Mouse (Mus musculus) hindbrain, embryonic 11.5 days (tissue): ENCODE results near the gene Robo4. TPM values are rescaled to one million over a fixed set of nuclear protein-coding genes. Genes with fewer than 3 reads are reported as not detected.

Experiments used
- ATAC-seq: fragments of 200-750 bp; cut with Nextera tagmentation; 2 replicates; pipeline ENCODE4 v1.8.0; 2017; ENCODE audit warnings: mild to moderate bottlenecking, moderate TSS enrichment, moderate library complexity; ENCODE audit not compliant: low FRiP score
- DNase-seq: peaks from one replicate; pipeline ENCODE4 v3.0.0-alpha.2; 2015; ENCODE audit warnings: low spot score
- H3K27ac ChIP-seq: fragments of 300-500 bp; sonication (generic); 2 replicates; pipeline ENCODE4 v1.5.1; 2014; ENCODE audit warnings: mild to moderate bottlenecking, low read depth, low read length
- H3K27me3 ChIP-seq: fragments of 300-500 bp; sonication (generic); 2 replicates; pipeline ENCODE4 v1.6.1; 2014; ENCODE audit warnings: mild to moderate bottlenecking, low read length, moderate library complexity, mixed read lengths; ENCODE audit not compliant: control insufficient read depth, insufficient read depth
- H3K36me3 ChIP-seq: fragments of 300-500 bp; sonication (generic); 2 replicates; pipeline ENCODE4 v1.6.1; 2014; ENCODE audit warnings: mild to moderate bottlenecking, low read length, moderate library complexity, mixed read lengths; ENCODE audit not compliant: control insufficient read depth, insufficient read depth
- H3K4me1 ChIP-seq: fragments of 300-500 bp; sonication (generic); replicated peaks from 2 replicates; pipeline ENCODE4 v1.6.1; 2014; ENCODE audit warnings: low read length, mixed read lengths; ENCODE audit not compliant: control insufficient read depth, insufficient read depth
- H3K4me2 ChIP-seq: fragments of 300-500 bp; sonication (generic); replicated peaks from 2 replicates; pipeline ENCODE4 v1.6.1; 2014; ENCODE audit warnings: mild to moderate bottlenecking, low read depth, low read length
- H3K4me3 ChIP-seq: fragments of 300-500 bp; sonication (generic); 2 replicates; pipeline ENCODE4 v1.5.1; 2014; ENCODE audit warnings: low read depth, low read length
- H3K9ac ChIP-seq: fragments of 300-500 bp; sonication (generic); 2 replicates; pipeline ENCODE4 v1.6.1; 2014; ENCODE audit warnings: low read depth, low read length
- H3K9me3 ChIP-seq: fragments of 300-500 bp; sonication (generic); 2 replicates; pipeline ENCODE4 v1.6.1; 2016; ENCODE audit warnings: low read length; ENCODE audit not compliant: control insufficient read depth
- WGBS: fragments of 180-500 bp; shearing (Covaris S2); extraction: QIAGEN DNeasy Blood & Tissue Kit; methylation state at CpG from one replicate; pipeline ENCODE4 v1.1.7; 2014; 5-methylcytosine and 5-hydroxymethylcytosine counted together
- polyA plus RNA-seq: library from polyadenylated mRNA; unstranded; fragments of >200 nt; fragmentation: Nextera tagmentation; extraction: Ambion mirVana; gene quantifications from 2 replicates; pipeline ENCODE4 v1.2.1, GENCODE M21; 2014

The Robo4 gene
- polyA plus RNA-seq, 1 experiment from 2014 or later, result 5.5 TPM

DNA sequence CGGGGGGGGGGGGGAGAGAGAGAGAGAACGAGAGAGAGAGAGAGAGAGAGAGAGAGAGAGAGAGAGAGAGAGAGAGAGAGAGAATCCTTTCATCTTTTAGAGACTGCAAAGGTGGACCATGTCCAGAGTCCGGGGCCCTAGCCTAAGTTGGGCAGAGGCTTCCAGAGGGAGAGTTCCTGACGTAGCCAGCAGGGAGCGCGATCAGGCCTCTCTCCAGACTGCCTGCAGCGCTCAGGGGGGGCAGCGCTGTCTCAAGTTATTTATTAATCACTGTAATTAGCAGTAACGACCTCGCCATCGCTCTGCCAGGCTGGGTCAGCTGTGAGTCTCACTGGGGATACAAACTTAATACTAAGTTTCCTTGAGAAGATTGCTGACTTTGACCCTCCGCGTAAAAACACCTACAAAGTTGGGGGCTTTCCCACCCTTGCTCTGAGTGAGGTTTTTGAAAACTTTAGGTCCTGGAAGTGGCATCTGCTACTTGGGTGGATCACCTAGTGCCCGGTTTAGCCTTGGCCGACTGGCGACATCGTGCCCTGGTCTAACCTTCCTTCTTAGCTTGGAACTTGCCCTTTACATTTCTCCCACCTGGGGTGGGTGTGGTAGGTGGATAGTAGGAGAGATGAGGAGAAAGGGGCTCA is 30.4 kb downstream of the Robo4 start:
- under 1% methylated on average over 16 of the region's 17 CpGs for WGBS
- Histone ChIP-seq H3K27me3 (peaks cover 70% of the 10 kb centered on the region), H3K4me1 (peaks cover 5% of the 10 kb centered on the region), H3K27ac (peak overlapping the region; percentile 68), H3K4me2 (peak overlapping the region; percentile 45), H3K9me3 (no peaks in the 10 kb centered on the region), H3K36me3 (no peaks in the 10 kb centered on the region), H3K4me3 (peak overlapping the region; percentile 37), H3K9ac (peak overlapping the region; percentile 53)
- DNase-seq, result peak; percentile 68
- peak; percentile 51; the same call in 1 of the 2 replicates for ATAC-seq

GRCm38 (mm10) chr9:37432720-37433421 is 31.2 kb downstream of the Robo4 start, which contains the start of gene Robo3:
Gene Robo3, minus strand, starts transcription at chr9:37433246.
- H3K9ac ChIP-seq, result peak within 1 kb of the TSS; percentile 53

DNA sequence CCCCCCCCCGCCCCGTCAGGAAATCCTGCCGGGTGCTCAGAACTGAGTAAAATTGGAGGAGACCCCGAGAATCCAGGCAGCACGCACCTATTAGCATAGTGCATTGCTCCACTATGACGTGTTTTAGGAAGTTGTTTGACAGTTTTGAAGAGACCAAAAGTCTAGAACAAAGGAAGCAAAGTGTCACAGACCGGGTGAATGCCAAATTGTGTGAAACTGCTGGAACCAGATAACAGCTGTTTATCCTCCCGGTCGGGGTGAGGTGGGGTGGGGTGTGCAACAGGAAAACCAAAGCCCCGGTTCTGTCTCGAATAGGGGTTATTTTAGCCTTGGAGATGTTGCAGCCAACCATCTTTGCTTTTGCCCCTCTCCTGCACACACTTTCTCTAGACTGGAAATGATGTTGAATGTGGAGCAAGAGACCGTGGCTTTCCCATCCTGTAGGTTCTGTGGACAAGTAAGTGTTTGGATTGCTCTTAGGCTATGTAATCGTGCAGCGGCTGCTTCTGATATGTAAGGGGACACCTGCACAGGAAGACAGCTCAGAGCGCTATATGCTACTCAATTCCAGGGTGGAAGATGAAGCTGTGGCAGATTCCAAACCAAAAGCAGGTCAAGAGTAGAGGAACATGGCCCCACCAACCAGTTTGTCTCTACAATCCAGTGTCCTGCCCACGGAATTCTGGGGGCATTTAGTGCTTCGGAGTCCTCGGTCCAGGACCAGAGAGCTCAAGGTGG is 32.3 kb downstream of the Robo4 start:
- Histone ChIP-seq H3K4me1 (peaks cover 5% of the 10 kb centered on the region), H3K9ac (no peak overlapping the region), H3K4me3 (peak overlapping the region; percentile 8; the same call in 1 of the 2 replicates), H3K27me3 (peaks cover 64% of the 10 kb centered on the region), H3K36me3 (no peaks in the 10 kb centered on the region), H3K27ac (peak overlapping the region; percentile 51; the same call in 1 of the 2 replicates), H3K4me2 (peak overlapping the region; percentile 29), H3K9me3 (no peaks in the 10 kb centered on the region)
- no peak for ATAC-seq
- peak; percentile 40 for DNase-seq
- WGBS, result 3% methylated on average over 18 of the region's 18 CpGs

More at GRCm38 (mm10) chr9:37432720-37433421, 31.2 kb downstream of the Robo4 start, which contains the start of gene Robo3:
- 1% methylated on average over 38 of the region's 40 CpGs for WGBS
- Histone ChIP-seq H3K4me1 (peaks cover 5% of the 10 kb centered on the region), H3K27me3 (peaks cover 70% of the 10 kb centered on the region), H3K4me2 (peak within 1 kb of the TSS; percentile 45), H3K4me3 (peak within 1 kb of the TSS; percentile 37), H3K27ac (peak within 1 kb of the TSS; percentile 68), H3K9me3 (no peaks in the 10 kb centered on the region), H3K36me3 (no peaks in the 10 kb centered on the region)
- DNase-seq (peak; percentile 46), ATAC-seq (peak; percentile 67)

DNA sequence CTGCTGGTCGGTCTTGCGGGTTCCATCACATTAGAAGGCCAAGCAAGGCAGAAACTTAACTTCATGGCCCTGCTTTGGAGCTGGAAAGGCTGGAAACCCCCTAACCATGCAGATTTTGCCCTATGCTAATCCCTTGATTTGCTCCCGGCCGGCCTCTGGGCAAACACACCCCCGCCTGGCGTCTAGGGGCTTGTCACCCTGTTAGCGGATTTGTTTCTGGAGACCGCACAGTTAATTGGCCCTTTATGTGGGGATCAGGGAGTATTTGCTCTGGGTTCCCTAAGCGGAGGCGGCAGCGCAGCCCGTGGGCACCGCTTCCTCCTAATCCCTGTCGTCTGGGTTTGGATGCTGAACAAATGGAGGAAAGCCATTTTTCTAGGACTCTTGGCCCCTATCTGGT is 33.2 kb downstream of the Robo4 start:
- H3K4me2 ChIP-seq, result no peak overlapping the region; the same call in 1 of the 2 replicates
- WGBS, result 0% methylated on average over 14 of the region's 14 CpGs
- H3K27me3 ChIP-seq, result peaks cover 54% of the 10 kb centered on the region
- peaks cover 5% of the 10 kb centered on the region for H3K4me1 ChIP-seq
- no peak overlapping the region for H3K27ac ChIP-seq
- ATAC-seq, result no peak
- H3K36me3 ChIP-seq, result no peaks in the 10 kb centered on the region
- H3K4me3 ChIP-seq, result peak overlapping the region; percentile 4; the same call in 1 of the 2 replicates
- no peak overlapping the region for H3K9ac ChIP-seq
- peak; percentile 38 for DNase-seq
- H3K9me3 ChIP-seq, result no peaks in the 10 kb centered on the region

- DNase-seq (no peak), ATAC-seq (no peak)
- no peak overlapping the region for H3K9ac ChIP-seq
- no peaks in the 10 kb centered on the region for H3K9me3 ChIP-seq
- peaks cover 49% of the 10 kb centered on the region for H3K27me3 ChIP-seq
- 8% methylated on average over 4 of the region's 4 CpGs for WGBS
- no peaks in the 10 kb centered on the region for H3K36me3 ChIP-seq
- no peak overlapping the region for H3K27ac ChIP-seq
- H3K4me3 ChIP-seq, result no peak overlapping the region
- H3K4me1 ChIP-seq, result peaks cover 5% of the 10 kb centered on the region
- no peak overlapping the region for H3K4me2 ChIP-seq
Observed at GRCm38 (mm10) chr9:37435616-37436015, 33.9 kb downstream of the Robo4 start.

DNA sequence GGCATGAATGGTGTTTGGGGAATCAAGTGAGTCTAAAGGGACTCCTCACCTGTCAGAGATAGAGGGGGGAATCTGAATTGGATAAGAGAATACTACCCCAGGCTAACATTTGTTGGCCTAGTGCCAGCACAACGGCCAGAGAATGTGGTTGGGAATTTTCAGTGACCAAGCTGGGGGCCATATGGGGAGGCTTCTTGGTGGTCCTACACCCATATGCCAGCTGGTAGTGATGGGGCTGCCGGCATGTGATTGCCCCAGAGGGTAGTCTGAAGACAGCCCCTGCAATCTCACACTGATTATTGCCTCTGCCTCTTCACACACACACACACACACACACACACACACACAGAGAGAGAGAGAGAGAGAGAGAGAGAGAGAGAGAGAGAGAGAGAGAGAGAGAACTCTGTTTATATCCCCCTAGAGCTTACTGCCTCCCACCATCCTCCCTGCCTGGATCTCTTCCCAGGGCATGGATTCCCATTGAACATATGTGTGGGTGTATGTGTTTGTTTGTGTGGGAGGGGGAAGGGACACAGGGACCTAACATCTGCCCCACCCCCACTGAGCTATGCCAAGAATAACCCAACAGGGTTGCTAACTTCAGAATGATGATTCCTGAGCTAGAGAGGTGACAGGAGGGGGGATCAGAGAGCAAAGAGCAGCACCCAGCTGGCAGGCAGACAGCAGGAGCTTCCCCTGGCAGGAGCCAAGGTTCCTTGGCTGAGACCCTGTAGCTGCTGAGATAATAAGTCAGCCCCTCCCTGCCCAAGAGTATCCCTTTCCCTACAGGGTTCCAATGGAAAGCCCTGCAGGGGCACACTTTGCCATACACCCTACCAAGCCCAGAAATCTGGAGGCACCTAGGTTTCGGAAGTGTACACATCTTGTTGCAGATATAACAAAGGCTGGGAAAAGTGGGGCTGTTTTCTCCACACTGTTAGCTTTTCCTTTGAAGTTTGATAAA is 36.4 kb downstream of the Robo4 start:
- H3K9me3 ChIP-seq, result no peaks in the 10 kb centered on the region
- H3K4me1 ChIP-seq, result no peaks in the 10 kb centered on the region
- no peak overlapping the region for H3K27ac ChIP-seq
- no peak overlapping the region for H3K4me2 ChIP-seq
- peaks cover 28% of the 10 kb centered on the region for H3K27me3 ChIP-seq
- 38% methylated on average over 3 of the region's 3 CpGs for WGBS
- no peaks in the 10 kb centered on the region for H3K36me3 ChIP-seq
- no peak overlapping the region for H3K9ac ChIP-seq
- no peak overlapping the region for H3K4me3 ChIP-seq
- ATAC-seq (peak; percentile 66), DNase-seq (no peak)

DNA sequence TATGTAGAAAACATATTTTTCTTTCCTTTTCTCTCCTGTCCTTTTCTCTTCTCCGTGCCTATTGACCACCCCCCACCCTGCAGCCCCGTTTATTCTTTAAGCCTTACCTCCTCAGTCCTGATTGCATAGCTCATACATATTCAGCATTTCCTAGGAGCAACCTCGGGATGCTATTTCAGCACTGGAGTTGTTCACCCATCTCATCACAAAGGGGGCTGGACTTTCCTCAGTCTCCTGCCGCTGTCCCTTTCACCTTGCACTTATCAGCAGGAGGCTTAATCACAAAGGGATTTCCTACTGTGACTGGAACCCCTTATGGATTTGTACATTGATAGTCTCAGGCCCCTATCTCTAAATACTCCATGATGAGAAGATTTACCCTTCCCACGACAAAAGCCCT is 50.7 kb downstream of the Robo4 start:
- no peak overlapping the region for H3K4me2 ChIP-seq
- no peak for ATAC-seq
- H3K4me3 ChIP-seq, result no peak overlapping the region
- no peaks in the 10 kb centered on the region for H3K36me3 ChIP-seq
- H3K9ac ChIP-seq, result no peak overlapping the region
- peaks cover 6% of the 10 kb centered on the region for H3K4me1 ChIP-seq
- peaks cover 60% of the 10 kb centered on the region for H3K27me3 ChIP-seq
- WGBS, result 3% methylated on average over 5 of the region's 5 CpGs
- DNase-seq, result no peak
- no peaks in the 10 kb centered on the region for H3K9me3 ChIP-seq
- H3K27ac ChIP-seq, result peak overlapping the region; percentile 65; the same call in 1 of the 2 replicates

DNA sequence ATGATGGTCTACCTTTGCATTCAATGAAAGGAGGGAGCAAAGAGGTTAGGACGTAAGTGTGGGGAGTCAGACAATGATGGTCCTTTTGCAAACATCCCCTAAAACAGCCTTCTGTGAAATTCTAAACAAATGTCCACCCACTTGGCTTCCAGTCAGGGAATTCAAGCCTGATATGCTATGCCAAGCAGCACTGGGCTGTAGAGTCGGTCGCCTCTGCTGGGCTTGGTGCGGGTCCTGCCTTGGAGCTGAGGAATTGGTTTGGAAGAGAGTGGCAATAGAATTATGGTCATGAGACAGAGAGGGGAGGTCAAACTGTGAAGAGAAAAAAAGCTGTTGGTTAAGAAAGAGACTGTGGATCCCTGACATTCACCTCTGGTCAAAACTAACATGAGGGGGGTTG is 51.6 kb downstream of the Robo4 start:
- H3K27ac ChIP-seq, result peak overlapping the region; percentile 49; the same call in 1 of the 2 replicates
- peaks cover 6% of the 10 kb centered on the region for H3K4me1 ChIP-seq
- DNase-seq (no peak), ATAC-seq (no peak)
- H3K27me3 ChIP-seq, result peaks cover 68% of the 10 kb centered on the region
- H3K4me2 ChIP-seq, result no peak overlapping the region
- H3K9ac ChIP-seq, result no peak overlapping the region
- no peaks in the 10 kb centered on the region for H3K36me3 ChIP-seq
- 23% methylated on average over 4 of the region's 4 CpGs for WGBS
- no peak overlapping the region for H3K4me3 ChIP-seq
- H3K9me3 ChIP-seq, result no peaks in the 10 kb centered on the region
